Mouse (Mus musculus) CH12.LX (cell line): ENCODE measurements around the gene Fosb. TPM values are rescaled to one million over a fixed set of nuclear protein-coding genes. Genes with fewer than 3 reads are reported as not detected.

Experiments used
- DNase-seq: peaks from one replicate; pipeline ENCODE4 v3.0.0-alpha.2; 2013; ENCODE audit errors: extremely low read depth
- H3K27ac ChIP-seq: 2 replicates; pipeline ENCODE4 v1.5.1; 2012; ENCODE audit warnings: low read depth, mild to moderate bottlenecking, control low read depth, moderate library complexity; ENCODE audit not compliant: insufficient read depth
- H3K27me3 ChIP-seq: replicated peaks from 2 replicates; pipeline ENCODE3; 2012; ENCODE audit warnings: inconsistent platforms
- H3K36me3 ChIP-seq, 2 experiments: replicated peaks in 1 of 2; 2 replicates each; pipeline versions ENCODE3 to v1.6.1; 2012; ENCODE audit warnings: inconsistent platforms in 1 of 2, low read length in 1 of 2, mild to moderate bottlenecking in 1 of 2, mixed read lengths in 1 of 2, moderate library complexity in 1 of 2; ENCODE audit not compliant: control insufficient read depth in 1 of 2, insufficient read depth in 1 of 2
- H3K4me1 ChIP-seq, 2 experiments: 2 replicates each; pipeline ENCODE4 v1.6.1; 2012; ENCODE audit warnings: inconsistent platforms in 1 of 2, moderate library complexity in 1 of 2; ENCODE audit not compliant: insufficient read depth in 2 of 2, control insufficient read depth in 1 of 2
- H3K4me2 ChIP-seq: 2 replicates; pipeline ENCODE4 v1.6.1; 2012; ENCODE audit warnings: low read depth, mild to moderate bottlenecking, control low read depth; ENCODE audit not compliant: poor library complexity, insufficient read depth, severe bottlenecking
- H3K4me3 ChIP-seq, 3 experiments: fragments of 150-350 bp in 1 of 3; sonication (generic) in 1 of 3; replicated peaks in 1 of 3; 2 replicates each; pipeline versions ENCODE3 to v1.5.1; 2011 to 2012; ENCODE audit warnings: low read depth in 2 of 3, low read length in 2 of 3, mild to moderate bottlenecking in 2 of 3, moderate library complexity in 2 of 3, control low read depth in 1 of 3, improper control_type of control experiment in 1 of 3, inconsistent platforms in 1 of 3, mixed read lengths in 1 of 3; ENCODE audit not compliant: poor library complexity in 1 of 3
- H3K79me2 ChIP-seq: replicated peaks from 2 replicates; pipeline ENCODE4 v1.6.1; 2012; ENCODE audit warnings: mild to moderate bottlenecking, moderate library complexity; ENCODE audit not compliant: control insufficient read depth, poor library complexity, insufficient read depth, severe bottlenecking; ENCODE audit errors: extremely low read depth
- H3K9ac ChIP-seq: 2 replicates; pipeline ENCODE4 v1.6.1; 2012; ENCODE audit warnings: low read depth, mild to moderate bottlenecking, control low read depth, moderate library complexity; ENCODE audit not compliant: insufficient read depth
- H3K9me3 ChIP-seq: replicated peaks from 2 replicates; pipeline ENCODE3; 2012; ENCODE audit warnings: low read length, inconsistent platforms, mixed read lengths
- BHLHE40 ChIP-seq: IDR thresholded peaks from 2 replicates; pipeline ENCODE4 v1.6.1; 2011; ENCODE audit warnings: mild to moderate bottlenecking, low read depth, low read length, improper control_type of control experiment
- CHD1 ChIP-seq: IDR thresholded peaks from 2 replicates; pipeline ENCODE4 v1.6.1; 2012; ENCODE audit warnings: low read depth, low read length, improper control_type of control experiment, inconsistent platforms
- CTCF ChIP-seq, 2 experiments: IDR thresholded peaks in 1 of 2; conservative IDR thresholded peaks in 1 of 2; 2 replicates each; pipeline ENCODE4 v1.5.1; 2011 to 2012; ENCODE audit warnings: low read depth in 2 of 2, low read length in 2 of 2, improper control_type of control experiment in 1 of 2, inconsistent platforms in 1 of 2, mild to moderate bottlenecking in 1 of 2, moderate library complexity in 1 of 2
- ETS1 ChIP-seq: conservative IDR thresholded peaks from 2 replicates; pipeline ENCODE4 v1.6.1; 2012; ENCODE audit warnings: low read depth, mild to moderate bottlenecking, inconsistent platforms, low read length, improper control_type of control experiment, moderate library complexity
- IRF4 ChIP-seq: IDR thresholded peaks from 2 replicates; pipeline ENCODE4 v1.6.1; 2014; ENCODE audit warnings: low read depth, mild to moderate bottlenecking, inconsistent platforms, low read length, improper control_type of control experiment
- JUN ChIP-seq: IDR thresholded peaks from 2 replicates; pipeline ENCODE4 v1.6.1; 2011; ENCODE audit warnings: low read depth, mild to moderate bottlenecking, low read length, improper control_type of control experiment, moderate library complexity; ENCODE audit not compliant: insufficient read depth
- KAT2A ChIP-seq: IDR thresholded peaks from 2 replicates; pipeline ENCODE4 v1.6.1; 2012; ENCODE audit warnings: low read length, improper control_type of control experiment, inconsistent platforms; ENCODE audit not compliant: insufficient replicate concordance
- MAX ChIP-seq: IDR thresholded peaks from 2 replicates; pipeline ENCODE4 v1.6.1; 2011; ENCODE audit warnings: low read length, improper control_type of control experiment
- MXI1 ChIP-seq: IDR thresholded peaks from 2 replicates; pipeline ENCODE4 v1.6.1; 2011; ENCODE audit warnings: mild to moderate bottlenecking, low read depth, low read length, improper control_type of control experiment
- MYC ChIP-seq: IDR thresholded peaks from 2 replicates; pipeline ENCODE4 v1.6.1; 2011; ENCODE audit warnings: low read depth, mild to moderate bottlenecking, improper control_type of control experiment, low read length
- PAX5 ChIP-seq: IDR thresholded peaks from 2 replicates; pipeline ENCODE4 v1.6.1; 2012; ENCODE audit warnings: low read length, inconsistent platforms, mixed read lengths
- POLR2A ChIP-seq: IDR thresholded peaks from 2 replicates; pipeline ENCODE4 v1.6.1; 2011; ENCODE audit warnings: low read depth, mild to moderate bottlenecking, improper control_type of control experiment, low read length
- RCOR1 ChIP-seq: conservative IDR thresholded peaks from 2 replicates; pipeline ENCODE4 v1.6.1; 2012; ENCODE audit warnings: low read depth, mild to moderate bottlenecking, inconsistent platforms, low read length, improper control_type of control experiment
- TCF12 ChIP-seq: IDR thresholded peaks from 2 replicates; pipeline ENCODE4 v1.6.1; 2014; ENCODE audit warnings: low read depth, mild to moderate bottlenecking, inconsistent platforms, low read length, improper control_type of control experiment
- USF2 ChIP-seq: conservative IDR thresholded peaks from 2 replicates; pipeline ENCODE4 v1.6.1; 2011; ENCODE audit warnings: low read depth, low read length, improper control_type of control experiment
- ZMIZ1 ChIP-seq: IDR thresholded peaks from 2 replicates; pipeline ENCODE4 v1.6.1; 2012; ENCODE audit warnings: low read depth, mild to moderate bottlenecking, inconsistent platforms, low read length, improper control_type of control experiment
- ZNF384 ChIP-seq: IDR thresholded peaks from 2 replicates; pipeline ENCODE4 v1.6.1; 2012; ENCODE audit warnings: low read depth, low read length, improper control_type of control experiment, inconsistent platforms
- dilution Hi-C: fragments of 300-500 bp; cut with MboI; formaldehyde crosslinking; loops from 2 replicates; pipeline ENCODE4 v1.14.3; 2020; ENCODE audit warnings: low sequenced_read_pairs; ENCODE audit not compliant: extremely low pct_unique_long_range_greater_than_20kb, extremely low pct_ligation_motif_present
- in situ Hi-C: fragments of 300-500 bp; cut with MboI; formaldehyde crosslinking; loops from 3 replicates; pipeline ENCODE4 v1.14.3; 2019; ENCODE audit warnings: low sequenced_read_pairs, low pct_ligation_motif_present, low pct_unique_long_range_greater_than_20kb, mixed read lengths
- polyA plus RNA-seq: library from polyadenylated mRNA; unstranded; fragments of >175 nt; gene quantifications from 2 replicates; pipeline ENCODE4 v1.2.1, GENCODE M21; 2012; ENCODE audit warnings: low read depth; ENCODE audit not compliant: insufficient read length
- total RNA-seq, 2 experiments: library from RNA; depleted of rRNA; stranded (reverse); fragments of 300-350 nt in 1 of 2; fragments of >200 nt in 1 of 2; gene quantifications; 2 replicates each; pipeline ENCODE4 v1.2.3; 2012 to 2014

Gene Fosb
- total and polyA plus RNA-seq, 3 experiments, result 0.08 to 0.56 TPM; not detected in 1

GRCm38 (mm10) chr7:19342481-19343027 lies 32.7 kb upstream of the Fosb start (continued):
- TF ChIP-seq TCF12 (no peak; the same call in 1 of the 2 replicates), ETS1 (no peak), BHLHE40 (0 out of 2 replicates have a peak, but pooled peaks have one; percentile 32), KAT2A (no peak), CHD1 (no peak), MXI1 (peak; percentile 53; the same call in 1 of the 2 replicates), ZMIZ1 (no peak), MAX (peak; percentile 66), JUN (no peak), USF2 (no peak), RCOR1 (0 out of 2 replicates have a peak, but pooled peaks have one; percentile 27), PAX5 (no peak), ZNF384 (no peak)

GRCm38 (mm10) chr7:19341761-19342409 lies 32.0 kb upstream of the Fosb start:
- peaks cover 0 to 2% of the 10 kb centered on the region in 2 experiments for H3K36me3 ChIP-seq
- TF ChIP-seq MAX (peak; percentile 76), POLR2A (no peak), IRF4 (no peak), CHD1 (no peak), CTCF (conservative IDR thresholded peaks at IDR 0.05 in 1 of 2, IDR thresholded peaks at IDR 0.05 in 1 of 2; ENCODE audit: low read depth in 2 of 2, low read length in 2 of 2) (no peak), ETS1 (no peak), MYC (0 out of 2 replicates have a peak, but pooled peaks have one; percentile 17)
- TF ChIP-seq, all 38 proteins: peak for 2
- no peaks in the 10 kb centered on the region for H3K79me2 ChIP-seq
- dilution Hi-C loops (no loop called here), in situ Hi-C loops (loop anchor here (5.0 kb wide), 1 partner anchor 35 kb away; no protein-coding TSS in a partner anchor)
- no peaks in the 10 kb centered on the region for H3K9me3 ChIP-seq
- peaks cover 22% of the 10 kb centered on the region for H3K27me3 ChIP-seq
- peaks cover 4 to 37% of the 10 kb centered on the region in 2 experiments; a peak in 3 of 4 replicates for H3K4me1 ChIP-seq
- no peak for DNase-seq
- H3K9ac ChIP-seq, result peak overlapping the region; percentile 7; the same call in 1 of the 2 replicates
- no peak overlapping the region for H3K27ac ChIP-seq
- peak overlapping the region in 2 of 3 experiments; percentile 25 to 34 for H3K4me3 ChIP-seq
- H3K4me2 ChIP-seq, result peak overlapping the region; percentile 49
